Mouse (Mus musculus) c-Kit-positive CD71-negative TER-119-negative erythroid progenitor cells, embryonic 14.5 days (primary cell): ENCODE measurements around the gene Lss.

Source experiments
- DNase-seq: peaks from one replicate; pipeline ENCODE4 v3.0.0-alpha.2; 2013; ENCODE audit warnings: low read depth

The Lss gene

GRCm38 (mm10) chr10:76531375-76531774, at the start of gene Lss:
TSS of gene Lss (plus strand) at chr10:76531588.
- DNase-seq, result peak; percentile 84

GRCm38 (mm10) chr10:76486302-76486701, 45.1 kb upstream of the Lss start:
- no peak for DNase-seq

- DNase-seq, result no peak
These were observed 43.1 kb upstream of the Lss start for GRCm38 (mm10) chr10:76488265-76488664.

GRCm38 (mm10) chr10:76489205-76489604, 42.2 kb upstream of the Lss start:
- DNase-seq, result no peak

GRCm38 (mm10) chr10:76493527-76493926, 37.9 kb upstream of the Lss start:
- no peak for DNase-seq

- no peak for DNase-seq
These were observed 35.9 kb upstream of the Lss start for GRCm38 (mm10) chr10:76495501-76495900.

- DNase-seq, result no peak
These were observed 35.0 kb upstream of the Lss start for GRCm38 (mm10) chr10:76496366-76496765.

- DNase-seq, result no peak
These were observed 33.9 kb upstream of the Lss start for GRCm38 (mm10) chr10:76497522-76497921.

GRCm38 (mm10) chr10:76504271-76504943, 27.0 kb upstream of the Lss start:
- no peak for DNase-seq

- no peak for DNase-seq
These were observed 25.5 kb upstream of the Lss start for GRCm38 (mm10) chr10:76505865-76506264.

GRCm38 (mm10) chr10:76512965-76513583, 18.3 kb upstream of the Lss start:
- peak; percentile 77 for DNase-seq

GRCm38 (mm10) chr10:76530922-76531321, 466 bp upstream of the Lss start:
- no peak for DNase-seq

- no peak for DNase-seq
These were observed 440 bp downstream of the Lss start for GRCm38 (mm10) chr10:76531828-76532227.

- no peak for DNase-seq
These were observed 4.1 kb downstream of the Lss start for GRCm38 (mm10) chr10:76535526-76535925.

GRCm38 (mm10) chr10:76537619-76538018, 6.2 kb downstream of the Lss start:
- DNase-seq, result no peak

- no peak for DNase-seq
These were observed 10.1 kb downstream of the Lss start for GRCm38 (mm10) chr10:76541336-76542085.

- no peak for DNase-seq
These were observed 11.4 kb downstream of the Lss start for GRCm38 (mm10) chr10:76542636-76543375.

GRCm38 (mm10) chr10:76546566-76546965, 15.2 kb downstream of the Lss start:
- DNase-seq, result no peak

- no peak for DNase-seq
These were observed 16.8 kb downstream of the Lss start for GRCm38 (mm10) chr10:76548218-76548617.

GRCm38 (mm10) chr10:76550458-76550857, 19.1 kb downstream of the Lss start:
- no peak for DNase-seq

- no peak for DNase-seq
These were observed 20.2 kb downstream of the Lss start for GRCm38 (mm10) chr10:76551556-76551955.

- DNase-seq, result no peak
These were observed 22.7 kb downstream of the Lss start for GRCm38 (mm10) chr10:76554061-76554460.
